Mouse (Mus musculus): ENCODE measurements around the gene Map1a.

Map1a gene

DNA sequence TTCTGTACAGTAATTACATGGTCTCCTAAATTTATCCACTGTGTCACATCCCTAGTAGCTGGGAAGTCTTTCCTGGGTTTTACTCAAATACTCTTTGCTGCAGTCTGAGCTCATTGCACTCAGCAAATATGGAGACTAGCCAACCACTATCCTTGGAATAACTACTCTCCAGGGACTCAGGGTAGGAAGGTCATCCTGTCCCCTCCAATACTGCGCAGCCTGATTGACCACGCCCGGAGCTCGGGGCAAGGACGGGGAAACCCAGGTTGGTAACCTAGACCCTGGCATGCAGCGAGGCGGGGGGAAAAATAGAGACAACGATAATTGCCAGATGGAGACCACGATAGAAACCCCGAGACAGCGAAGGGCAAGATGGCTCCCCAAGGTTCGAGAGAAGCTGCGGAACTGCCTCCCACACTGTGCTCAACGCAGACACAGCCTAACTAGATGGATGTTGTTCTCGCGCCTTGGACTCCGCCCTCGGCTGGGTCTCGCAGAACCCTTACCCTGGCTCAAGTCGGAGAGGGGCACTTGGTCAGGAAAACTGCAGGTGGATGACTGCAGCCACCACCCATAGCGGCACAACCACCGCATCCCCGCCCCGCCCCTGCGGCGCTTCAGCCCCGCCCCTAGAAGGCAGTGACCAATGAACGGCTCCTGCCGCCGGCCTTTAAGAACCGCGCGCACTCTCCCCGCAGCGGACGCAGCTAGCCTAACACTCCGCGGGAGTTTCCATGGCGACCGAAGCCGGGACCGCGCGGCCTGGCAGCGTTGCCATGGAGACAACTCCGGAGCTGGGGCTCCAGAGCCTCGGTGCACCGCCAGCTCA is at the start of gene Map1a:
TSS of gene Map1a (plus strand) at position 700 of the 829 bp plus-strand sequence.
- no peak for TF ChIP-seq GATA4 (IDR thresholded peaks at IDR 0.05; ENCODE audit: insufficient replicate concordance, low read length)

DNA sequence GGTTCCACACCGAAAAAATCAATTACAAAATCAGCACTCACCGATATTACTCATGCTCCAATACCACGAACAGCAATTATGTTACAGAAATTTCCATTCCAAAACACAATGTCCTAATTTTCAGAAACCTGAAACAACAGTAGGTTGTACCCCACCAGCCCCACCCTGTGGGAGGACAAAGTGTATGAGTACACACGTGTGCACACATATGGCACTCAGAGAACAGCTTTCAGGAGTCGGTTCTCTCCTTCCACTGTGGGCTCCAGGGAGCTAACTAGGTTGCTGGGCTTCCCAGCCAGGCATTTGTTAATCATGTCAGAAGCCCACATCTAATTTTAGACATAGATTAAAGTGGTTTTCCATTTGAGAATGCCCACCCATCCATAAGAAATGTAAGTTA is 45.3 kb upstream of the Map1a start:
- TF ChIP-seq GATA4 (IDR thresholded peaks at IDR 0.05; ENCODE audit: insufficient replicate concordance, low read length), result no peak

DNA sequence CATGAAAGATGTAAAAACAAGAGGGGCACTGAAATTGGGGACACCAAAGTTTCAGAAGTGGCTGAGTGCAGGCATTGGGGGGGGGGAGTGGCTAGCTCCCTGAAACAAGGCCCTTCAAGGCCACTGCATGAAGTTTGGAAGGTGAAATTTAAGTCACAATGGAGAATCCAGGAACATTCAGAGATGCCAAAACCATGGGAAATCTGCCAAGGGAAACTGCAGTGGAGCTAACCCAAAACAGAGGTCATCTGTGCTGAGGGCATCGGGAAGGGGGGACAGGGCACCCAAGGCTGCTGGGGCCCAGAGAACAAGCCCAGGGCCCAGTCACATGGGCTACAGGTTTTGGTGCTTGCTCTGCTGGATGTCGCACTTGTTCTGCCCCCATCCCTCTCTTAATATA is 39.6 kb upstream of the Map1a start:
- TF ChIP-seq GATA4 (IDR thresholded peaks at IDR 0.05; ENCODE audit: insufficient replicate concordance, low read length), result no peak

DNA sequence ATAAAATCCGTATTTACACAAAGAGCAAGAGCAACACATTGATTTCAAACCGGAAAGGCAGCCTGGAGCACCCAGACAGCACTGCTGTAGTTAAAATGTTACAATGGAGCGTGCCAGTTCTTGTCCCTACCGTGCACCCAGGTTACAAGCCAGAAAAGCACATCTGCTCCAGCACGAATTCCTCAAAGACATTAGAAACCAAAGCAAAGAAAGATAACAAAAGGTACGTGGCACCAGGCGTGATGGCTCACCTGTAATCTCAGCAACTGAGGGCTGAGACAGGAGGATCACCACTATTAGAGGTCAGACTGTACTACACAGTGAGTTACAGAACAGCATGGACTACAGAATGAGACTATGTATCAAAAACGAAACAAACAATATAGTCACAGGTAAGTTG is 21.0 kb upstream of the Map1a start:
- TF ChIP-seq GATA4 (IDR thresholded peaks at IDR 0.05; ENCODE audit: insufficient replicate concordance, low read length), result no peak

DNA sequence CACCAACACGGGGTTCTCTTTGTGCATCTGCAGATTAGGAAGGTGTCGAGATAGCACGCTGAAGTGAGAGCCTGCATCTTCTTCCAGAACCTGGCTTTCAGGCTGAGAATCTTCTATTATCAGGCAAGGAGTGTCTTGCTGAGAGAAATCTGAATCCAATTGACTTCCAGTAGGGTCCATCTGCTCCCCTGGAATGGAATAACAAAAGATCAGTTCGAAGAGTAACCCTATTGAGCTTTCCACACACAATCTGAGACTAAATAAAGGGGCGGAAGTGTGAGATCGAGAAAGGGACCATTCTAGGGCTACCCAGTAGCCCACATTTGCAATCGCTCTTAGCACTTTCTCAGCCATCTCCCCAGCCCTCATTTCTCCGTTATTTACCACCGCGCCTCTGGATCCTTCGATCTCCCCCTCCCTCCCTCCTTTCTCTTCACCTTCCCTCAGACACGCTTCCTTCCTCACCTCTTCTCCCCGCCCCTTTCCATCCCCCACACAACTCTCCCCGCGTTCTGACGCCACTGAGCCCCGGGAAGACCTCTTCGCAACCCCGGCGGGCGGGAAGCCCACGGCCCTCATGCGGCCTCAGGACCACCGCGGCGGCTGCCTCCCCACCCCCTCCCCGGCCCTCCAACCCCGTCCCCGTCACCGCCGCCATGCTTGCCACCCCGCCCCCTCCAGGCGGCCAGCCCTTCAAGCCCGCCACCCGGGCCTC is 18.7 kb upstream of the Map1a start:
- TF ChIP-seq GATA4 (IDR thresholded peaks at IDR 0.05; ENCODE audit: insufficient replicate concordance, low read length), result no peak

DNA sequence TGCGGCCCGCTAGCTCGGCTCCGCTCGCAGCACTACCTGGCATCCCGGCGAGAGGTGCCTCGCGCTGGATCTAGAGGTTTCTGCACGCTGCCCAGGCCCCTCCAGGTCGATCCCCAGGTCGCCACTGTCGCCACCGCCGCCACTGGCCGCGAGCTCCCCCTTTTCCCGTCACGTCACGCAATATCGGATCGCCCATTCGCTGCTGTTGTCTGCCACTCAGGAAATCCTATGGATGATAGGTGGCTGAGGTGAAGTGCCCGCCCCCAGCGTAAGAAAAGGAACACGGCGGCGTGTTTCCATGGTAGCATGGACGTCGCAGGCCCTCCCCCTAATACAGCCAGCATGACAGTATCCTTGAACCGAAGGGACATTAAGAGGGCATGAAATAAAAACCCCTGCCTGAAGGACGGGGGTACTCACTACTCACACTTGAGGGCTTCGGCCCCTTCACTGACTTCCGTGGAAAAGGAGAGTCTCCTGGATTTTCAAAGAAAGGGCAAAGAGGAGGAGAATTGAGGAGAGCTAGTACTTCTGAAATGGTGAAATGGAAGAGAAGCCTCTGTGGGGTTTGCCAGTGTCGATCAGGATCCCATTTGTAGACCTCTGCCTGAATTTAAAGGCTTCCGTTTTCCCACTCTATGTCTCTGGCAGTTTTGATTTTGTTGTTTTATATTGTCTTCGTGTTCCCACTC is 18.0 kb upstream of the Map1a start, which contains the start of gene Trp53bp1:
TSS of gene Trp53bp1 (minus strand) at position 172 of the 692 bp plus-strand sequence.
- no peak for TF ChIP-seq GATA4 (IDR thresholded peaks at IDR 0.05; ENCODE audit: insufficient replicate concordance, low read length)

DNA sequence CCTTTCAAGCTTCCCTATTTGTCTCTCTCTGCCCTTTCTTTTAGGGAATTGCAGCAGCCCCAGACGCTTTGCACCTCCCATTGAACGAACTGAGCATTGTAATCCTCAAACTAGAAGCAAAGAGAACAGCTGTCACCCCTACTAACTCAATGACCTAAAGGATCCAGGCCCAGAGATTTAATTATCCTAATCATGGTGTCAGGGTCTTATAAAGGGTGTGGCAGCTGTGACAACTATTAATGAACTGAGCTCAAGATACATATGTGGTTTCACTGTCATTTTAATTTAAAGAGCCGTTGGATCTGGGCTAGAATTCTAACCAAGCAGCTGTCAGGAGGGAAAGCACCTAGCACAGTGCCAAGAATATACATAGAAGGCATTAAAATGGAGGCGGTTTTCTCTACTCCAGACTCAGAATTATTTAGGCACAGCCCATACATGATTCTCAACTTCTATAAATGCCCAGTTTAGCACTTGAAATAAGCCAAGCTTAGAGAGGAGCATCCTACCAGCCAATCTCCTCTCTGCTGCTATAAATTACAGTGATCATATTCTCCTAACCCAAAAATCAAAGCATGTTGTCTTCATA is 17.4 kb upstream of the Map1a start:
- TF ChIP-seq GATA4 (IDR thresholded peaks at IDR 0.05; ENCODE audit: insufficient replicate concordance, low read length), result no peak

DNA sequence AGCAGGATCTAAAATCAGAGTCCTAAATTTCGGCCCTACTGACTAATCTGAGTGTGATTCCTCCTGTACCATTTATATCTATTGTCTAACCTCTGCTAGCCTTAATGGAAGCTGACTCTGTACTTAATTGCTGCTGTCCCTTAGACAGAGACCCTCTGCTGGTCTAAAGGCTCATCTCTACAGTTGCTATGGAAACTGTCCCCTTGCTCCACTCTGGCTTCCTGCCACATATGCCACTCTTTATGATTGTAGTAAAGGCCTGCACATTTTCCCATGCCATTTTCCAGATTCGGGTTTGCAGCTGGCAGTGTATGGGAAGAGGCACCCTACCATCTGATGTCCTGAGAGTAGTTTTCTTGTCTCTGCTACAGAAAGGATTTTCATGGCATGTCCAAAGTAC is 1.6 kb upstream of the Map1a start:
- no peak for TF ChIP-seq GATA4 (IDR thresholded peaks at IDR 0.05; ENCODE audit: insufficient replicate concordance, low read length)

DNA sequence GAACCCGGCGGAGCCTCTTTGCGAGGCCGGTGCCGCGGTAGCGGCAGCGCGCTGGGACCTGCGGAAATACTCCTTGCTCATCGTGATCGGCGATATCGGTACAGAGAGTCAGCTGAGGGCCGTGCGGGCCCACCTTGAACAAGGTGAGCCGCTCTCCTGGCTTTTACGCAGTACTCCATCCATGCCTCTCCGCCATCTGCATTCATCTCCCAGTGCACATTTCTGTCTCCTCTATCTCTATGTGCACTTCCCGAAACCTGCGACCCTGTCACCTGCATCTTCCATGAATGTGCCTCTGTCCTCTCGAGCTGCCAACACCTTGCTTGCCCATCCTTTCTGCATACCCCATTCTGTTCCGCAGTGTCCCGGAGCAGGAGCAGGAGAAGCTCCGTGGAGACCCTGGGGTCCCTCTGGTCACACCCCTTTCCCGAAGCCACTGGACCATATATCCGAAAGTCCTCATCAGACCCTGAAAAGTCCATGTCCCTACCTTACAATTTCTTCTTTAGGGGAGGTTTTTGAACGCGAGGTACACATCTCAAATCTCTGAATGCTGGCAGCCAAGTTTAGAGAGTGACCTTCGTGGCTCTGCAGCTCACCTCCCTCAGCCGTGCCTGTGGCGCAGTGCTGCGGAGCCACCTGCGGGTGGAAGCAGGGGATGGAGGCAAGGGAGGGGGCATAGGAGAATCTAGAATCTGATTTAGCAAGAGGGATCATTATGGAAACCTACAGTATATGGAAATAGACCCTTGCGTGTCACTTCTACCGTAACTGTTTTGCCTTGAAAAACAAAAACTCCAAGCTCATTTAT is 535 bp downstream of the Map1a start:
- TF ChIP-seq GATA4 (IDR thresholded peaks at IDR 0.05; ENCODE audit: insufficient replicate concordance, low read length), result no peak

DNA sequence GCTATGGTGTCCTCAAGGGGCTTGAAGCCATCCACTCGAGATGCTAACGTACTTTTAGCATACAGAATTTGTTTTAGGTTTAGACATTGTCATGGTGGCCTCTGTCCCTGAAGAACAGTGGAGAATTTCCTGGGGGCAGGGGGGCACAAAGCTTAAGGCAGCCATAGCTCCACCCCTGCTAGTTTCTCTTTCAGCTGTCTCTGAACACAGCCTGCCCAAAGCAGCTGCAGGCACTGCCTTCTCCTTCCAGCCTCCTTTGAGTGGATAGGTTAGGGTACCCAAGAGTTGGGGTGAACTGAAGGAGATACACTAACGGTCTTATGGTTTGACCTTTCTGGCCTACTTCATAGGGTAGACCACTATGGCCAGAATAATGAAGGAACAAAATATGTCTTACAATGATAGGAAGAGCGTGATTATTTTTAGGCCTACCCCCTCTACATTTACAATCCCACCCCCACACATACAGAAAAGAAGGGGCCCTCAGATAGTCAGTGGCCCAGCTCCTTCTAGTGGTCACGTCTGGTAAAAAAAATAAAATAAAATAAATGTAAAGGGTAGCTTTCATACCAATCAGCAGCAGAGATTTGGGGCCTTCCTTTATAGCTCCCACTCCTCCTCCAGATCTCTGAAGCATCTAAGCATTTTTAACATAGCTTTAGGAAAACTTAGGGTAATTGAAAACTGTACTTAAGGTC is 3.1 kb downstream of the Map1a start:
- no peak for TF ChIP-seq GATA4 (IDR thresholded peaks at IDR 0.05; ENCODE audit: insufficient replicate concordance, low read length)

DNA sequence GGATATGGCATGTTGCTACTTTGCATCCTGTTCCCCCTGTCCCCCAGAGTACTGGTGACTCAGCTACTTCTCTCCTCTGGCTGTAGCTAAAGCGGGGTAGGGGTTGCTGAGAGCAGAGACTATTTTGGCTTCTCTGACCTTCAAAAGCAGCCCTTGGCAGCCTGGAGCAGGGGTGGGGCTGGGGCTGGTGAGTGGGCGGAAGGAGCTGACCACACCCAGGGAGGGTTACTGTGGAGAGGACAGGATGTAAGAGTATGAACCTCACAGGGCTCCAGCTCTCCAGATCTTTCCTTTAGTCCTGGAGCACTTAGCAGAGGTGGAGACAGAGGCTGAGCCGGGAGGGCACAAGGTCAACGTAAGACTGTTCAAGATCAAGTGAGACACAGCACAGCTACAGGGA is 4.8 kb downstream of the Map1a start:
- TF ChIP-seq GATA4 (IDR thresholded peaks at IDR 0.05; ENCODE audit: insufficient replicate concordance, low read length), result no peak

DNA sequence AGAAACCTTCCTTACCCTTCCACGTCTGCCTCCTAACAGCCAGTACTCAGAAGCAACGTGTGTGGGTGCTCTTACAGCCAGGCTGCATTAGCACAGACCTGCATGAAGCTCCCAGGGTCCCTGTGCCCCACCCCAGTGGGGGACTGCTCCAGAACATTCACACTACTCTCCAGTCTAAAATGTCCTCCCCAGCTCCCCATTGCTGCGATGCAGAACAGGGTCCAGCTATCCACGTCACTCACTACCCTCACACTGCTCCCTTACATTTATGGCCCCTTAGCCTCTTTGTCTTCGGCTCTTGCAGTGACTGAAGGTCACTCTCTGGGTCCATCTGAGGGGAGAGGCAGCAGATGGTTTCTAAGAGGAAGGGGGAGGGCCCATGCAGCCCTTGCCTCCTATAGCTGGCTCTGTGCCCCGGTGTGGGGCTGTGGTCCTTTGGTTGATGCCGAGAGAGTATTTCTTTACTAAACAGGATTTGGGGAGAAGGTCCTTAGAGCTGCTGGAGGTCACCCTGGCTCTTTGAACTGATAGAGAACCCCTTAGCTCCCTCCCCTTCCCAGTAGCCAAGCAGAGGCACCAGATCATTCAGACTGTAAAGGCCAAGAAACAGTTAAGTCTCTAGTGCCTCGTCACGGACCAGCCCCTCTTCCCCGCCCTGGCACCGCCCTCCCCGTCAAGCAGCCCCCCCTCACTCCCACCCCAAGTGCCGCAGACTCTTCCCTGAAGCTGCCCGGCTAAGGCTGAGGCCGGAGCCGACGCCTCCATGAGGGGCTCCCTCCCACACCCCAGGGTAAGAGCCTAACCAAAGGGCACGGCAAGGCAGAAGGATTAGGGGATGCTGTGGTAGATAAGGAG is 5.6 kb downstream of the Map1a start:
- TF ChIP-seq GATA4 (IDR thresholded peaks at IDR 0.05; ENCODE audit: insufficient replicate concordance, low read length), result no peak

Data from liver, adult (tissue).